Mouse (Mus musculus) spleen, adult 2 months (tissue): ENCODE measurements around the gene Lmf1.

Experiments used
- CTCF ChIP-seq: fragments of 200-500 bp; IDR thresholded peaks from 2 replicates; pipeline ENCODE4 v1.5.1; 2011; ENCODE audit warnings: mild to moderate bottlenecking, inconsistent platforms; ENCODE audit not compliant: insufficient read depth, insufficient read length, insufficient replicate concordance; ENCODE audit errors: extremely low read depth
- POLR2A ChIP-seq: fragments of 200-500 bp; IDR thresholded peaks from 2 replicates; pipeline ENCODE4 v1.6.1; 2011; ENCODE audit warnings: low read depth, low read length, inconsistent platforms

GRCm38 (mm10) chr17:25647901-25648300 is 69.0 kb downstream of the Lmf1 start:
- no peak for TF ChIP-seq POLR2A
- no peak for TF ChIP-seq CTCF
